14 mouse cellular contexts compared by ENCODE assay signal in the genomic region with DNA sequence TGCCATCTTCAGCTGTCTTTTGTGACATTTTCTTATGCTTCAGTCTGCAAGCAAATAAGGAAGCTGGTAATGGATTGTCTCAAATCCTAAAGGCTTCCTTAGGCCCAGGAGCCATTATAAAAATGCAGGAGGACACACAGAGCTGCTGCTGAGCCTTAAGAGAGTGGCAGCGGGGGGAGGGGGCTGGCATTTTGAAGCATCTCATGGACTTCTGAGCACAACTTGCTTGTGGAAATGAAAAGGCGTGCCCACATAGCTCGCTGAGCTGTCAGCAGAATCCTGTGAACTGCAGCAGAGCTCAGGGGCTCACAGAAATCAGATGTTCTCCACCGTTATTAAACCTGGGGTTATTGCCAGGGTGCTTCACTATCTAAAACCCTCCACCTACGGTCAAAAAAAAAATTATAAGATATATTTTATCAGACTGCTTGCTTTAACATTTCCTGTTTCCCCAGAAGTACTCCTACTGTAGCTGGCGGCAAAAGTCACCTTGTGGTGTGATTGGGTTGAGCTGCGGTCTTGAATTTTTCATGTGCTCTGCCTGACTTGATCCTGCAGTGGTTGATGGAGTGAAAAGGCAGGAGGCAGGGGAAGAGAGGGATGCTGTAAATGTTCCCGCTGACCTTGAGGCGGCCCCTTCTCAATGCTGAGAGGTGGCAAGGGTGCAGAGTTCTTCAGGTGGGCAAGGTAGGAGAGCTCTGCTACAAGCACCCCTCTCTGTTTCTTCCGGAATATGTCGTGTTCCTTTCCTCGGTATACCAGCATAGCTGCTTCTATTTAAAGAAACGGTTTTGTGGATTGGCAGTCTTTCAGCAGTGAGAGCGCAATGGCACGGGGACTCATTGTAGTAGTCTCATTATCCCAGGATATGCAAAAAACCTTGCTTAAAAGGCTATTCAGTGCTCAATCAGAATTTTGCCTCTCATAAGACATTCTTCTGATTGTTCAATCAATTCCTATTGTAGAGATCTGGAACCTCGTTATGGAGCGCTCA.
DNase-seq lines count a peak whose midpoint lies in the region; ATAC-seq and TF ChIP-seq lines count a peak whose summit lies in the region.
"Had no signal": no experiment of that assay in that cellular context is flagged by ENCODE, and none has a peak within 500 bp of the region (broad histone marks: within the 10 kb centered on the region; RNA-seq: fewer than 3 reads in every experiment).

No protein-coding gene starts in this region.

- peak overlapping the region; percentile 40 for H3K4me2 ChIP-seq in heart, embryonic 11.5 days
- peak overlapping the region; percentile 13; the same call in 1 of the 2 replicates for H3K4me2 ChIP-seq in hindbrain, embryonic 14.5 days (replicated peaks)
- H3K4me2 ChIP-seq in intestine, embryonic 16.5 days (ENCODE audit: low read depth, low read length), result no peak overlapping the region
- H3K4me2 ChIP-seq: lung, embryonic 14.5 days had no signal

- H3K9me3 ChIP-seq in heart, embryonic 11.5 days (replicated peaks; ENCODE audit: control insufficient read depth, low read length), result no peaks in the 10 kb centered on the region
- no peaks in the 10 kb centered on the region for H3K9me3 ChIP-seq in hindbrain, embryonic 14.5 days (ENCODE audit: control insufficient read depth, low read length)
- H3K9me3 ChIP-seq in intestine, embryonic 16.5 days (ENCODE audit: control insufficient read depth, low read length), result no peaks in the 10 kb centered on the region
- H3K9me3 ChIP-seq: embryonic facial prominence, embryonic 10.5 days had no signal

- 55% methylated on average over 17 of the region's 17 CpGs for WGBS in heart, embryonic 11.5 days (ENCODE audit: insufficient replicate concordance)
- WGBS in hindbrain, embryonic 14.5 days, result 54% methylated on average over 17 of the region's 17 CpGs
- 80% methylated on average over 17 of the region's 17 CpGs for WGBS in intestine, embryonic 16.5 days

- H3K36me3 ChIP-seq in heart, embryonic 11.5 days (ENCODE audit: control insufficient read depth, insufficient read depth, low read length), result no peaks in the 10 kb centered on the region
- H3K36me3 ChIP-seq in hindbrain, embryonic 14.5 days (replicated peaks; ENCODE audit: control insufficient read depth, insufficient read depth), result no peaks in the 10 kb centered on the region
- no peaks in the 10 kb centered on the region for H3K36me3 ChIP-seq in intestine, embryonic 16.5 days (ENCODE audit: control insufficient read depth, insufficient read depth, low read length)
- H3K36me3 ChIP-seq: embryonic facial prominence, embryonic 10.5 days had no signal

- H3K4me1 ChIP-seq in heart, embryonic 11.5 days (ENCODE audit: control insufficient read depth, insufficient read depth, low read length), result peaks cover 7% of the 10 kb centered on the region
- H3K4me1 ChIP-seq in hindbrain, embryonic 14.5 days (replicated peaks; ENCODE audit: control insufficient read depth, insufficient read depth, low read length), result peaks cover 13% of the 10 kb centered on the region
- H3K4me1 ChIP-seq in intestine, embryonic 16.5 days (ENCODE audit: control insufficient read depth, insufficient read depth, low read length), result no peaks in the 10 kb centered on the region

- H3K4me3 ChIP-seq in heart, embryonic 11.5 days (ENCODE audit: low read depth, low read length), result no peak overlapping the region
- no peak overlapping the region for H3K4me3 ChIP-seq in hindbrain, embryonic 14.5 days (replicated peaks; ENCODE audit: low read length)
- H3K4me3 ChIP-seq in layer of hippocampus, adult 2 months, result no peak overlapping the region
- H3K4me3 ChIP-seq in intestine, embryonic 16.5 days (ENCODE audit: low read length), result no peak overlapping the region
- H3K4me3 ChIP-seq: embryonic facial prominence, embryonic 10.5 days had no signal

- H3K9ac ChIP-seq in heart, embryonic 11.5 days (ENCODE audit: low read depth, low read length), result no peak overlapping the region
- no peak overlapping the region for H3K9ac ChIP-seq in hindbrain, embryonic 14.5 days
- H3K9ac ChIP-seq in intestine, embryonic 16.5 days (ENCODE audit: low read depth, low read length), result no peak overlapping the region
- H3K9ac ChIP-seq: lung, embryonic 14.5 days had no signal

- ATAC-seq in heart, embryonic 11.5 days (replicated peaks; ENCODE audit: insufficient number of reproducible peaks, low FRiP score, low TSS enrichment), result no peak
- ATAC-seq in hindbrain, embryonic 14.5 days (ENCODE audit: low FRiP score), result peak; percentile 37; the same call in 1 of the 2 replicates
- no peak for ATAC-seq in intestine, embryonic 16.5 days

- no peak for DNase-seq in heart, adult 9 months (ENCODE audit: low spot score in 2 of 2)
- DNase-seq in retina, postnatal 1 day, result peak; percentile 46
- no peak for DNase-seq in retina, embryonic 14.5 days (ENCODE audit: low spot score)
- no peak for DNase-seq in hindbrain, embryonic 14.5 days (ENCODE audit: low spot score)
- no peak for DNase-seq in layer of hippocampus, adult 2 months (ENCODE audit: low spot score in 2 of 2)
- DNase-seq: cerebellum, adult 9-10 months; gastrocnemius, postnatal 36 days; kidney, adult 2 months; liver; lung, embryonic 14.5 days; thymus, postnatal 25 days had no signal

- no peak for TF ChIP-seq CTCF in layer of hippocampus, adult 2 months (conservative IDR thresholded peaks at IDR 0.05)

- H3K27ac ChIP-seq in heart, embryonic 11.5 days (ENCODE audit: low read depth, low read length), result peak overlapping the region; percentile 30; the same call in 1 of the 2 replicates
- peak overlapping the region; percentile 68 for H3K27ac ChIP-seq in hindbrain, embryonic 14.5 days
- H3K27ac ChIP-seq in layer of hippocampus, adult 2 months, result no peak overlapping the region
- H3K27ac ChIP-seq in intestine, embryonic 16.5 days (ENCODE audit: low read length), result no peak overlapping the region
- H3K27ac ChIP-seq: embryonic facial prominence, embryonic 10.5 days had no signal

- H3K27me3 ChIP-seq in heart, embryonic 11.5 days (ENCODE audit: control insufficient read depth, insufficient read depth, low read length), result no peaks in the 10 kb centered on the region
- no peaks in the 10 kb centered on the region for H3K27me3 ChIP-seq in hindbrain, embryonic 14.5 days (ENCODE audit: control insufficient read depth, insufficient read depth, low read length)
- no peaks in the 10 kb centered on the region for H3K27me3 ChIP-seq in intestine, embryonic 16.5 days (replicated peaks; ENCODE audit: control insufficient read depth, insufficient read depth, low read length)

Comparison
In these comparisons a context has a peak if more than half of its experiments do, and no peak if none do; other contexts are left out.
1. H3K27ac ChIP-seq: peak in heart, embryonic 11.5 days (single experiment) and hindbrain, embryonic 14.5 days (single experiment); none in layer of hippocampus, adult 2 months (single experiment) and intestine, embryonic 16.5 days (single experiment).